Mouse (Mus musculus): Measurements from ENCODE around the gene Rnf215. TPM values are rescaled to one million over a fixed set of nuclear protein-coding genes. Genes with fewer than 3 reads are reported as not detected.

The Rnf215 gene
- polyA plus RNA-seq, 1 experiment = 5.9 TPM

- Histone ChIP-seq H3K27ac (replicated peaks; ENCODE audit: low read depth, low read length) (no peak overlapping the region), H3K4me1 (ENCODE audit: control insufficient read depth, insufficient read depth, insufficient read length, low read length) (peaks cover 5% of the 10 kb centered on the region), H3K4me3 (ENCODE audit: insufficient read depth, low read depth, low read length) (no peak overlapping the region)
Observed at GRCm38 (mm10) chr11:4148536-4149156, 13.6 kb downstream of the Rnf215 start.

- Histone ChIP-seq H3K27ac (replicated peaks; ENCODE audit: low read depth, low read length) (no peak overlapping the region), H3K4me1 (ENCODE audit: control insufficient read depth, insufficient read depth, insufficient read length, low read length) (peaks cover 5% of the 10 kb centered on the region), H3K4me3 (ENCODE audit: insufficient read depth, low read depth, low read length) (no peak overlapping the region)
Observed at GRCm38 (mm10) chr11:4149886-4150285, 14.9 kb downstream of the Rnf215 start.

DNA sequence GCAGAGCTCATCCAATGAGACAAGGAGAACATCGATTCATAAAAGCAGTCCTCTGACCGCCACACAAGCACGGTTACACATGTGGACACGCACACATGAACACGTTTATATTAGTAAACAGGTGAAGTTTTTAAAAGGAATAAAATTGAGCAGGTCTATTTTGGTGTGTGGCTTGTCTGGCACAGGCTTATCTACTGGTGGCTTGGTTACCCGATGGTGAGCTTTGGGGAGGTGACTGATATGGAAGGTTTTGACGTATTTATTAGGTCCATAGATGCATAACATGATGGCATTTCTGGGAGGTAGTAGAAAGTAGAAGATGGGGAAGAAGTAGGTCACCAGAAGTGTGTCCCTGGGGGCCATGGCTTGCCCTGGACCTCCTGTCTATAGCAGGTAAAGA lies 18.7 kb downstream of the Rnf215 start:
- 0 out of 2 replicates have a peak, but pooled peaks cover under 1% of the 10 kb centered on the region for H3K4me1 ChIP-seq (ENCODE audit: control insufficient read depth, insufficient read depth, insufficient read length, low read length)
- no peak overlapping the region for H3K4me3 ChIP-seq (ENCODE audit: insufficient read depth, low read depth, low read length)
- H3K27ac ChIP-seq (replicated peaks; ENCODE audit: low read depth, low read length) = no peak overlapping the region

DNA sequence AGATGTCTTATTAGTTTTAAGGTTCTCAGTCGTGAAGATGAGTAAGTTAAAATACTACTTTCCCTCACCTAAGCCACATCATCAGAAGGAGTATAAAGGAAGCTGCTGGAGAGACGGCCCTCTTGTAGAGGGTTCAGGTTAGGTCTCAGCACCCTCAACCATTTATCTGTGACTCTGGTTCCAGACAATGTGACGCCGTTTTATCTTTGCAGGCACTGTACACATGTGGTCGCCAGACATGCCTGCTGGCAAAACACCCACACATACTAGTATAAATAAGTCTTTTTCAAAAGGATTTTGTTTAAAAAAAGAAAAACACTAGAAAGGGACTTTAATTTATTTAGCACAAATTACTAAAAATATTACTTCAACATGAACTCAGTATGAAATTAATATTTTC lies 20.6 kb downstream of the Rnf215 start:
- H3K4me3 ChIP-seq (ENCODE audit: insufficient read depth, low read depth, low read length) = no peak overlapping the region
- H3K27ac ChIP-seq (replicated peaks; ENCODE audit: low read depth, low read length) = no peak overlapping the region

DNA sequence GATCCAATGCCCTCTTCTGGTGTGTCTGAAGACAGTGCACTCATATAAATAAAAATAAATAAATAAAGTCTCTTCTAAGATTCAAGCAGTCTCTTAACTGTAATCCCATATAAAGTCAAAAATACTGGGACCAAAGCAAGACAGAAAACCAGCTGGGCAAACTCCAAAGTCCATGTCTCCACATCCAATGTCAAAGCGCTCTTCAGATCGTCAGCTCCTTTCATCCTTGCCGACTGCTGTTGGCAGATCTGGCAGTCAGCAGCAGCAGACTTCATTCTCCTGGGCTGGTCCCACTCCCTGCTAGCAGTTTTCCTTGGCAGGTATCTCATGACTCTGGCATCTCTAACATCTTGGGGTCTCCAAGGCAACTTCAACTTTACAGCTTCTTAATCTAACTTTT lies 23.7 kb downstream of the Rnf215 start:
- Histone ChIP-seq H3K27ac (replicated peaks; ENCODE audit: low read depth, low read length) (no peak overlapping the region), H3K4me3 (ENCODE audit: insufficient read depth, low read depth, low read length) (no peak overlapping the region), H3K4me1 (ENCODE audit: control insufficient read depth, insufficient read depth, insufficient read length, low read length) (peaks cover 3% of the 10 kb centered on the region; the same call in 1 of the 2 replicates)

More for the DNA sequence above, 20.6 kb downstream of the Rnf215 start:
- H3K4me1 ChIP-seq (ENCODE audit: control insufficient read depth, insufficient read depth, insufficient read length, low read length) = no peaks in the 10 kb centered on the region; the same call in 1 of the 2 replicates

GRCm38 (mm10) chr11:4159808-4160708 lies 25.1 kb downstream of the Rnf215 start, which contains the start of the genes Ccdc157 and Sf3a1:
TSS of gene Ccdc157 (minus strand) at chr11:4160293.
TSS of gene Sf3a1 (plus strand) at chr11:4160350.
- peak within 1 kb of the TSS; percentile 85 for H3K27ac ChIP-seq (replicated peaks; ENCODE audit: low read depth, low read length)
- peak within 1 kb of the TSS; percentile 95 for H3K4me3 ChIP-seq (ENCODE audit: insufficient read depth, low read depth, low read length)
- H3K4me1 ChIP-seq (ENCODE audit: control insufficient read depth, insufficient read depth, insufficient read length, low read length) = peaks cover 3% of the 10 kb centered on the region; the same call in 1 of the 2 replicates

DNA sequence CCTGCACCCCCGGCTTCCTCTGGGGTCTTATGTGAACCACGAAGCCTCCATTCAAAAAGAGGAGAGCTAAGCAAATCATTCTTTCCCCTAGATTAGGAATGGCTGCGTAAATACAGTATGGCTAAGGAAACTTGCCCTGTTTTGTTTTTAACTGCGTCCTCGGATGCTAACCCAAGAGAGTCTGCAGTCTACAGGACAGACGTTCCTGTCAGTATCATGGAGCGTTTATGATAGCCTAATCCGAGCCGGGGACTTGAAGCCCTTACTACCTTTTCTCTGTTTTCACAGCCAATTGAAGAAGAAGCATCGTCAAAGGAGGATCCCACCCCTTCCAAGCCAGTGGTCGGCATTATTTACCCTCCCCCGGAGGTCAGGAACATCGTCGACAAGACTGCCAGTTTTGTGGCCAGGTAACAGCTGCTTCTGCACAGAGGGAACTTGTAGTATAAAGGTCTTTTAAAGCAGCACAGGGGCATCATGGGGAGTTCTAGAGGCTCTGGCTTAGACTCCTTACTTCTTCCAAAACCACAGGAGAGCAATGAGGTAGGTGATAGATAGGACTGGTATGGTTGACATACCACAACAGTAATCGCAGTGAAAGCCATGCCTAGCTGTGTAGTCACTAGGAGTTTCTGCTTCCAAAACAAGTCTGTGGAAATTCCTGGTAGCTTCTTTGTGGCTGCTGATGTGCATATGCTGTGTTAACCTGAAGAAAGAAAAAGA lies 25.9 kb downstream of the Rnf215 start:
- Histone ChIP-seq H3K4me3 (ENCODE audit: insufficient read depth, low read depth, low read length) (peak overlapping the region; percentile 95), H3K27ac (replicated peaks; ENCODE audit: low read depth, low read length) (peak overlapping the region; percentile 85; the same call in 1 of the 2 replicates), H3K4me1 (ENCODE audit: control insufficient read depth, insufficient read depth, insufficient read length, low read length) (peaks cover 3% of the 10 kb centered on the region; the same call in 1 of the 2 replicates)

DNA sequence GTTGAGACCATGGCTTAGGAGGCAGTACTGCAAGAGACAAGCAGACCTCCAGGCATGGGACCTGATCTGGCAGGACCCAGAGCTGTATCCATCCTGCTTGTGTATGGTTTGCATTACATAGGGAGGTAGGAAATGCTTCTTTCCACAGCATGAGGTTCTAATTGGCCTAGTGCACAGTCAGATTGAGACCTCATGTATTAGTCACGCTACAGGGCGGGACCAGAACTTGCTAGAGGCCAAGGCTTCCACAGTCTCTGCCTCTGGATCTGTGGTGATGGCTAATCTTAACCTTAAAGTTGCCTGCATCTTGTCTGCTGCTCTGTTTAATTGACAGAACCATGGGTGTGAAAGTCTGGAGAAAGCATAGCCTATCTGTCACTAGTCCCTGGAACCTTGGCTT lies 29.7 kb downstream of the Rnf215 start:
- H3K27ac ChIP-seq (replicated peaks; ENCODE audit: low read depth, low read length) = no peak overlapping the region

GRCm38 (mm10) chr11:4166467-4167090 lies 31.6 kb downstream of the Rnf215 start:
- no peak overlapping the region for H3K4me3 ChIP-seq (ENCODE audit: insufficient read depth, low read depth, low read length)
- no peak overlapping the region for H3K27ac ChIP-seq (replicated peaks; ENCODE audit: low read depth, low read length)

More for the DNA sequence above, 29.7 kb downstream of the Rnf215 start:
- Histone ChIP-seq H3K4me1 (ENCODE audit: control insufficient read depth, insufficient read depth, insufficient read length, low read length) (peaks cover 3% of the 10 kb centered on the region; the same call in 1 of the 2 replicates), H3K4me3 (ENCODE audit: insufficient read depth, low read depth, low read length) (no peak overlapping the region)

GRCm38 (mm10) chr11:4174586-4174985 lies 39.6 kb downstream of the Rnf215 start:
- Histone ChIP-seq H3K4me3 (ENCODE audit: insufficient read depth, low read depth, low read length) (no peak overlapping the region), H3K4me1 (ENCODE audit: control insufficient read depth, insufficient read depth, insufficient read length, low read length) (no peaks in the 10 kb centered on the region), H3K27ac (replicated peaks; ENCODE audit: low read depth, low read length) (peak overlapping the region; percentile 33; the same call in 1 of the 2 replicates)

More at GRCm38 (mm10) chr11:4166467-4167090, 31.6 kb downstream of the Rnf215 start:
- H3K4me1 ChIP-seq (ENCODE audit: control insufficient read depth, insufficient read depth, insufficient read length, low read length) = no peaks in the 10 kb centered on the region

DNA sequence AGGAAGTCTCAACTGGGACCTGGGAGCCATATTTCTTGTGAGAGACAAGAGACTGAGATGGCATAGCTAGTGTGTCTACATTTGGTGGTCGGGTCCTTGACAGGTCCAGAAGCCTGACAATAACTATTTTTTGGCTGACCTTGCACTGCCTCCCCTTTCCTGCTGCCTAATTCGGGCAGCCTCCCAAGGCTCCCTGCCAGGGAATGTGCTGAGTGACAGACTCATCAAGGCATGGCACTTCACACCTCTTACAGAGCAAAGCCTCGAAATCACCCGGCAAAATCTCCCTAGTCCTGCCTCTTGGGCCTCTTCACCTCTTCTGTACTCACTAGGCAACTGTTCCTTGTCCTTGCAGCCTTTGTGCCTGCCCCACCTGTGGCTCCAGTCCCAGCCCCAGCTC lies 42.7 kb downstream of the Rnf215 start:
- Histone ChIP-seq H3K4me1 (ENCODE audit: control insufficient read depth, insufficient read depth, insufficient read length, low read length) (no peaks in the 10 kb centered on the region), H3K4me3 (ENCODE audit: insufficient read depth, low read depth, low read length) (no peak overlapping the region), H3K27ac (replicated peaks; ENCODE audit: low read depth, low read length) (no peak overlapping the region)

GRCm38 (mm10) chr11:4182061-4182460 lies 47.1 kb downstream of the Rnf215 start:
- Histone ChIP-seq H3K4me3 (ENCODE audit: insufficient read depth, low read depth, low read length) (no peak overlapping the region), H3K4me1 (ENCODE audit: control insufficient read depth, insufficient read depth, insufficient read length, low read length) (no peaks in the 10 kb centered on the region), H3K27ac (replicated peaks; ENCODE audit: low read depth, low read length) (no peak overlapping the region)

- no peak overlapping the region for H3K4me3 ChIP-seq (ENCODE audit: insufficient read depth, low read depth, low read length)
- no peaks in the 10 kb centered on the region for H3K4me1 ChIP-seq (ENCODE audit: control insufficient read depth, insufficient read depth, insufficient read length, low read length)
- peak overlapping the region; percentile 52 for H3K27ac ChIP-seq (replicated peaks; ENCODE audit: low read depth, low read length)
Observed at GRCm38 (mm10) chr11:4183511-4183910, 48.5 kb downstream of the Rnf215 start.

- Histone ChIP-seq H3K27ac (replicated peaks; ENCODE audit: low read depth, low read length) (no peak overlapping the region), H3K4me1 (ENCODE audit: control insufficient read depth, insufficient read depth, insufficient read length, low read length) (peaks cover 2% of the 10 kb centered on the region; the same call in 1 of the 2 replicates), H3K4me3 (ENCODE audit: insufficient read depth, low read depth, low read length) (no peak overlapping the region)
Observed at GRCm38 (mm10) chr11:4184251-4184952, 49.4 kb downstream of the Rnf215 start.

Data from brown adipose tissue, adult 24 weeks (tissue).